Mouse (Mus musculus): ENCODE data around the gene Hkdc1. TPM values are rescaled to one million over a fixed set of nuclear protein-coding genes. Genes with fewer than 3 reads are reported as not detected.

Hkdc1 gene
- not detected in 2 replicates for polyA plus RNA-seq (2015; fragmentation: Nextera tagmentation; extraction: Ambion mirVana)

DNA sequence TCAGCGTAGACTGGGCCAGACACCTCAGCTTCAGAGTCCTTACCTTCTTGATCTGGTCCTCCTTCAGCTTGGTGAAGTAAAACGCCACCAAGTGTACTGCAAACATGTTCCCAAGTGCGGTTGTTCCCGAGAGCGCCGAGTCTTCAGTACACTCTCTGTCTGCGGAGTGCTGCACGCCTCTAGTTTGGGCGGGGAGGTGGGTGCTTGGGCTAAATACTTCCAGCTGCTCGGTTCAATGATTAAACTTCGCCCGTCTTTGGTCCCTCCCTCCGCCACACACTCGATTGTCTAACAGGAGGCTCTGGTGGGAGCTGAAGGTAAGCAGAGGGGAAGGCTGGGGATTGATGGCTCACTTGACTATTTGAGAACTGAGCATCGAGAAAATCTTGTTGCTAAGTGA is at the start of gene Hkdc1:
Gene Hkdc1, minus strand, starts transcription at position 237 of the 400 bp plus-strand sequence.

DNA sequence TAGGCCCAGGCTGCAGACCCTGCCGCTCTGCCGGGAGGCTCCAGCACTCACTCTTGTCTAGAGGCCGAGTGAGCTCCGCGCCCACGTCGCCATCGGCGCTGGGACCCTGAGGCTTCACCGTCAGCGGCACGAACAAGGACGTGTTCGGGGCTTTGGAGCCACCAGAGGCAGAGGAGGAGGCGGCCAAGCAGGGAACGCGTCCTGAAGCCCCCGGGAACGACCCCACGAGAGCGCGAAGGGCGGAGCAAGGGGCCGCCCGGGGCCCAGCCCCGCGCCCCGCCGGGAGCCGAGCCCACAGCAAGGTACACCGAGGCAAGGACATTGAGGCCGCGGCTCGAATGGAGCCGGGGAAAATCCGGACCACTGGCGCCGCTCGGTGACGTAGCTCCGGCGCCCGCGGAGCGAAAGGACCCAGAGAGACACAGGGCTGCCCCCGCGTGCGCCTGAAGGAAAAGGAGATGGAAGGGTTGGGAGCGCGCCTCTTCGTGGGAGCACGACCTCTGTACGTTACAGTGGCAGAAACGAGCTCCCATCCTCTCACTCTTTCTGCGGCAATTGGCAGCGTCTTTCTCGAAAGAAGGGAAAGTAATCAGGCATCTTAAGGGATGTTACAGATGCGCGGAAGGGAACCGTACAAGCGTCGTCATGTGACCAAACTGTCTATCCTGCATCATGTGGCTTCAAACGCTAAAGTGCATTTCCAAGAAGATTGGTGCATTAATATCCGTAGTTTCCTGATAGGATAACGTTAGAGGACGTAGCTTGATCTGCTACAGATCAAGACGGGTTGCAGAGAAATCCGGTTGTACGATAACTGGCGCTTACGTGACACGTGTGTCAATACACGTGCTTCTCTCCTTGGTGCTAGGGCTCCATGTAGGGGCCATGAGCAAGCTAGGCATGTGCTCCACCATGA is 27.3 kb upstream of the Hkdc1 start, which contains the start of the genes 4930507D05Rik and Supv3l1:
Gene 4930507D05Rik, plus strand, starts transcription at position 126 of the 916 bp plus-strand sequence.
Gene Supv3l1, minus strand, starts transcription at position 375 of the 916 bp plus-strand sequence.

DNA sequence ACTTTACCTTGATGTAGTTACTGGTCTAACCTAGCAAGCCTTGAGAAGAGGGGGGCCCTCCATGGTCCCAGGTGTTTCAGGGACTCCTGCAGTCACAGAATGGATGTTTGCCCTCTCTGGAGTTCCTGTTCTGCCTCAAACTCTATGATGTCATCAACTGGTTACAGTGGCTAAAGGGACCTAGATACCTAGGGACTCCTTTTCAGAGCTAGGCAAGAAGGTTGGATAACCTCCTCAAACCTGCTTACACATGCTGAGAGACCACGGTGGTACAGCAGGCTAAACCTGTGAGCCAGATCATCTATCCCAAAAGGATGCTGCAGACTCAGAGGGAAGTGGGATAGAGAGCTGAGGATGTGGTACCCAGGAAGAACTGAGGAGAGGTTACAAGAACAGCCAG is 42.5 kb downstream of the Hkdc1 start, which contains the start of gene Hk1:
Gene Hk1, minus strand, starts transcription at position 101 of the 400 bp plus-strand sequence.

Other genes starting within 250 kb of the Hkdc1 start
- 25.9 and 30.0 TPM in 2 replicates for gene Tspan15, start 191.2 kb downstream of the Hkdc1 start, polyA plus RNA-seq (2015; fragmentation: Nextera tagmentation; extraction: Ambion mirVana)
- 0.26 and 0.34 TPM in 2 replicates for gene Tacr2, start 170.1 kb downstream of the Hkdc1 start, polyA plus RNA-seq (2015; fragmentation: Nextera tagmentation; extraction: Ambion mirVana)
- gene Hk1, start 42.6 kb downstream of the Hkdc1 start, polyA plus RNA-seq (2015; fragmentation: Nextera tagmentation; extraction: Ambion mirVana): 74.6 and 83.2 TPM in 2 replicates
- gene 4930507D05Rik, start 27.0 kb upstream of the Hkdc1 start, polyA plus RNA-seq (2015; fragmentation: Nextera tagmentation; extraction: Ambion mirVana): 0.25 and 0.26 TPM in 2 replicates
- 14.1 and 14.2 TPM in 2 replicates for gene Supv3l1, start 27.2 kb upstream of the Hkdc1 start, polyA plus RNA-seq (2015; fragmentation: Nextera tagmentation; extraction: Ambion mirVana)
- gene Vps26a, start 64.3 kb upstream of the Hkdc1 start, polyA plus RNA-seq (2015; fragmentation: Nextera tagmentation; extraction: Ambion mirVana): 39.8 and 47.1 TPM in 2 replicates
- gene Srgn, start 105.0 kb upstream of the Hkdc1 start, polyA plus RNA-seq (2015; fragmentation: Nextera tagmentation; extraction: Ambion mirVana): 247 and 302 TPM in 2 replicates
- gene Kif1bp, start 156.0 kb upstream of the Hkdc1 start, polyA plus RNA-seq (2015; fragmentation: Nextera tagmentation; extraction: Ambion mirVana): 13.6 and 14.9 TPM in 2 replicates
- gene Ddx21, start 179.8 kb upstream of the Hkdc1 start, polyA plus RNA-seq (2015; fragmentation: Nextera tagmentation; extraction: Ambion mirVana): 20.0 and 20.6 TPM in 2 replicates
- 53.7 and 54.9 TPM in 2 replicates for gene Ddx50, start 228.7 kb upstream of the Hkdc1 start, polyA plus RNA-seq (2015; fragmentation: Nextera tagmentation; extraction: Ambion mirVana)